Mouse (Mus musculus) hematopoietic stem cell, adult 5-6 weeks (primary cell): ENCODE data around the gene Tnfaip8l2. TPM values are rescaled to one million over a fixed set of nuclear protein-coding genes. Genes with fewer than 3 reads are reported as not detected.

ENCODE experiments used
- total RNA-seq: library from RNA; stranded (forward); fragments of 172-1452, 232-1000 nt; gene quantifications from 2 replicates; pipeline ENCODE4 v1.2.3, GENCODE M21; 2017

Gene Tnfaip8l2
- total RNA-seq, 1 experiment from 2014 or later: 15.2 TPM

Other genes starting within 250 kb of the Tnfaip8l2 start
- 40.0 and 49.6 TPM in 2 replicates for gene Selenbp1, start 209.3 kb downstream of the Tnfaip8l2 start, total RNA-seq
- 28.1 and 39.0 TPM in 2 replicates for gene Rfx5, start 188.3 kb downstream of the Tnfaip8l2 start, total RNA-seq
- 28.3 and 34.2 TPM in 2 replicates for gene Pi4kb, start 167.6 kb downstream of the Tnfaip8l2 start, total RNA-seq
- 26.6 and 29.0 TPM in 2 replicates for gene Zfp687, start 126.9 kb downstream of the Tnfaip8l2 start, total RNA-seq
- gene Psmd4, start 99.7 kb downstream of the Tnfaip8l2 start, total RNA-seq: 164 and 233 TPM in 2 replicates
- 20.9 and 23.1 TPM in 2 replicates for gene Pip5k1a, start 35.4 kb downstream of the Tnfaip8l2 start, total RNA-seq
- 63.2 and 229 TPM in 2 replicates for gene Vps72, start 31.3 kb downstream of the Tnfaip8l2 start, total RNA-seq
- 0.63 TPM in 1 of 2 replicates, not detected in the other for gene Tmod4, start 17.9 kb downstream of the Tnfaip8l2 start, total RNA-seq
- 96.4 and 116 TPM in 2 replicates for gene Scnm1, start 8.3 kb downstream of the Tnfaip8l2 start, total RNA-seq
- 8.6 and 10.4 TPM in 2 replicates for gene Lysmd1, start 8.3 kb downstream of the Tnfaip8l2 start, total RNA-seq
- gene Sema6c, start 18.1 kb upstream of the Tnfaip8l2 start, total RNA-seq: 0.31 and 1.3 TPM in 2 replicates
- gene Gabpb2, start 75.6 kb upstream of the Tnfaip8l2 start, total RNA-seq: 51.7 and 52.8 TPM in 2 replicates
- 60.3 and 67.5 TPM in 2 replicates for gene Cdc42se1, start 86.4 kb upstream of the Tnfaip8l2 start, total RNA-seq
- gene Mllt11, start 89.8 kb upstream of the Tnfaip8l2 start, total RNA-seq: 8.2 and 13.0 TPM in 2 replicates
- gene Gm128, start 99.2 kb upstream of the Tnfaip8l2 start, total RNA-seq: 1.6 and 2.3 TPM in 2 replicates
- gene Bnipl, start 108.8 kb upstream of the Tnfaip8l2 start, total RNA-seq: not detected in 2 replicates
- gene Mindy1, start 139.0 kb upstream of the Tnfaip8l2 start, total RNA-seq: 42.4 and 45.4 TPM in 2 replicates
- gene Prune1, start 139.7 kb upstream of the Tnfaip8l2 start, total RNA-seq: 9.8 and 11.7 TPM in 2 replicates
- gene Anxa9, start 164.8 kb upstream of the Tnfaip8l2 start, total RNA-seq: 8.0 and 9.9 TPM in 2 replicates
- 103 and 119 TPM in 2 replicates for gene Cers2, start 172.4 kb upstream of the Tnfaip8l2 start, total RNA-seq
- 37.0 and 46.7 TPM in 2 replicates for gene Setdb1, start 214.8 kb upstream of the Tnfaip8l2 start, total RNA-seq